Mouse (Mus musculus): ENCODE data around the gene Ube2v1.

The Ube2v1 gene

DNA sequence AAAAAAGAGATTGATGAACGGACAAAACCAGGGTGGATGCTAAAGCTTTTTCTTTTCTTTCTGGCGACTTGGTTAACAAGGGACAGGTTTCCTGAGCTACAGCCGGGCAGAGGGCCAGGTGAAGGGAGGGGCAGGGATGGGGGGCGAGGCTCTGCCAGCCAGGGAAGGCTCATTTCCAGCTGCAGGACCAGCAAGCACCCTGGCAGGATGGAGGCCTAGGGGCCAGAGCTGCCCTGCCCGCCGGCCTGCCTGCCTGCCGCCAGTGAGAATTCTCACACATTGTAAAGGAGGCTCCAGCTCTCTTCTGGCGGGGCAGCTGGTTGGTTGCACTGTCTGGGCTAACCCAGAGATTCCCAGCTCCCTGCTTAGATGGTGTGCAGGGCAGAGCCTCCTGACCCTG, 69.8 kb downstream of the Ube2v1 start:
- DNase-seq (ENCODE audit: low read depth, low spot score) = peak; percentile 65

- DNase-seq (ENCODE audit: low read depth, low spot score) = no peak
These were observed 72.5 kb downstream of the Ube2v1 start for GRCm38 (mm10) chr2:167559413-167559812.
